Mouse (Mus musculus) intestine, embryonic 14.5 days (tissue): Measurements from ENCODE around the gene Ppp1r18. TPM values are rescaled to one million over a fixed set of nuclear protein-coding genes. Genes with fewer than 3 reads are reported as not detected.

Source experiments
- ATAC-seq: fragments of 200-750 bp; cut with Nextera tagmentation; replicated peaks from 2 replicates; pipeline ENCODE4 v1.8.0; 2017; ENCODE audit warnings: low read depth, moderate number of reproducible peaks, moderate TSS enrichment, moderate library complexity; ENCODE audit not compliant: low FRiP score, low TSS enrichment
- DNase-seq: peaks from one replicate; pipeline ENCODE4 v3.0.0-alpha.2; 2018; ENCODE audit warnings: low spot score
- H3K27ac ChIP-seq: fragments of 300-500 bp; sonication (generic); 2 replicates; pipeline ENCODE4 v1.5.1; 2014; ENCODE audit warnings: low read depth, mild to moderate bottlenecking, control low read depth
- H3K27me3 ChIP-seq: fragments of 300-500 bp; sonication (generic); replicated peaks from 2 replicates; pipeline ENCODE4 v1.6.1; 2014; ENCODE audit warnings: low read length, control low read depth; ENCODE audit not compliant: control insufficient read depth, insufficient read depth
- H3K36me3 ChIP-seq: fragments of 300-500 bp; sonication (generic); 2 replicates; pipeline ENCODE4 v1.6.1; 2014; ENCODE audit warnings: low read length, control low read depth; ENCODE audit not compliant: control insufficient read depth, insufficient read depth
- H3K4me1 ChIP-seq: fragments of 300-500 bp; sonication (generic); replicated peaks from 2 replicates; pipeline ENCODE4 v1.6.1; 2014; ENCODE audit warnings: low read length, control low read depth, mixed read lengths; ENCODE audit not compliant: control insufficient read depth, insufficient read depth
- H3K4me2 ChIP-seq: fragments of 300-500 bp; sonication (generic); 2 replicates; pipeline ENCODE4 v1.6.1; 2014; ENCODE audit warnings: low read length
- H3K4me3 ChIP-seq: fragments of 300-500 bp; sonication (generic); 2 replicates; pipeline ENCODE4 v1.5.1; 2014; ENCODE audit warnings: low read depth, low read length, control low read depth, mixed read lengths
- H3K9ac ChIP-seq: fragments of 300-500 bp; sonication (generic); 2 replicates; pipeline ENCODE4 v1.6.1; 2014; ENCODE audit warnings: mild to moderate bottlenecking, low read length
- H3K9me3 ChIP-seq: fragments of 300-500 bp; sonication (generic); 2 replicates; pipeline ENCODE4 v1.6.1; 2016; ENCODE audit warnings: low read length, control low read depth; ENCODE audit not compliant: control insufficient read depth
- WGBS: fragments of 180-500 bp; shearing (Covaris S2); extraction: QIAGEN DNeasy Blood & Tissue Kit; methylation state at CpG from one replicate; pipeline ENCODE4 v1.1.7; 2014; 5-methylcytosine and 5-hydroxymethylcytosine counted together
- polyA plus RNA-seq: library from polyadenylated mRNA; unstranded; fragments of >200 nt; fragmentation: Nextera tagmentation; extraction: Ambion mirVana; gene quantifications from 2 replicates; pipeline ENCODE4 v1.2.1, GENCODE M21; 2014

Ppp1r18 gene
- polyA plus RNA-seq, 1 experiment from 2014 or later, result 23.2 TPM

DNA sequence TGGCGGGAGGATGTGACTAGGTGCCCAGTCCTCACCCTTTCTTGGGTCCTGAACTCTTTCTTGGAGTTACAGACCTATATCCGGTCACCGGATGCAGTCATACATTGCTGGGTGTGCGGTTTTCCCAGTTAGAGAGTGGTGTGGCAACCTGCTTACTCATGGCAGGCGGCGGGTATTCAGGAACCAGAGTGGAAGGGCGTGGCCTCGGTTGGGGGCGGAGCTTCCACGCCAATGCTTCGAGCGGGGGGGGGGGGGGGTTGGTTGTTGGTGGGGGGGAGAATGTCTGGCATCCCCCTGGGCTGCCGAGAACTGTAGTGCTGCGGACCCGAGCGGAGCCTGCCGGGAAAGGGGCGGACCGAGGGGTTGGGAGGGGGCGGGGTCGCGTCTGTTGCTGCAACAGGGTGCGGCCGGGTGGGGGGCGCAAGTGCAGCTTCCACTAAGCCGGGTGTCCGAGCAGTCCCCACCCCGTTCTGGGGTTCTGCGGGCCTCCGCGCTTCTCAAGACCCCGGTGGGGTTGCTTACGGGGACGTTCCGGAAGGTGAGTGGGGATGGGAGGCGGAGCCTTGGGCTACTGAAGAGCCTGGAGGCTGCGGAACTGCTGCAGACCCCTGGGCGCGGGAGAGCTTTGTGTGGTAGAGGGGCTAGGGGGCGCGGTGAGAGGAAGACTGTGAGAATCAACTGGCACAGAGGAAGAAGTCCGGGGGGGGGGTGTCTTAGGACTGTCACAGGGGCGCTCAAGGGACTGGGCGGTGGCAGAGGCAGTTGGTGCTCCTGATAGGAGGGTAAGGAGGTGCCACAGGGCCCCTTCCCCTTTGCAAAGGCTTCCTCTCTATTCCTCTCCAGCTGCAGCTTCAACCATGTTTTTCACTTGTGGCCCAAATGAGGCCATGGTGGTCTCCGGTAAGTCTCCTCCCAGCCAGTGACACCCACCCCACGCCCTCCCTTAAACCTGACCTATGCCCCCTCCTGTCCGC, 42.1 kb upstream of the Ppp1r18 start, which contains the start of gene Flot1:
Flot1 (plus strand) TSS at position 267 of the 974 bp plus-strand sequence.
- Histone ChIP-seq H3K9ac (peak within 1 kb of the TSS; percentile 73), H3K27me3 (no peaks in the 10 kb centered on the region), H3K4me3 (peak within 1 kb of the TSS; percentile 65), H3K36me3 (peaks cover 32% of the 10 kb centered on the region), H3K4me1 (peaks cover 11% of the 10 kb centered on the region; the same call in 1 of the 2 replicates), H3K4me2 (peak within 1 kb of the TSS; percentile 98), H3K9me3 (no peaks in the 10 kb centered on the region), H3K27ac (peak within 1 kb of the TSS; percentile 70)
- under 1% methylated on average over 45 of the region's 47 CpGs for WGBS
- DNase-seq, result peak; percentile 94
- peak; percentile 86 for ATAC-seq

DNA sequence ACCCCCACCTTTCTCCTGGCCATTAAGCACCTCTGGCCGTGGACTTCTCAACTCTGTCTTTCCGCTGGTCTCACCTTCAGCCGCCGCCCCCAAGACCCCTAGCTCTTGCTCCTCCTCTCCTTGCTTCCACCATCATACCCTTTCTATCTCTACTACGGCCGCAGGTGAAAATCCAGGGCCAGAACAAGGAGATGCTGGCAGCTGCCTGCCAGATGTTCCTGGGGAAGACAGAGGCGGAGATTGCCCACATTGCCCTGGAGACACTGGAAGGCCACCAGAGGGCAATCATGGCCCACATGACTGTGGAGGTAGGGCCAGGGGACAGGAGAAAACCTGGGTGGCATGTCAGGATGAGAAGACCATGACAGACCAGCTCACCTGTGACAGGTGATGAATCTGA, 41.0 kb upstream of the Ppp1r18 start:
- WGBS, result 66% methylated on average over 7 of the region's 7 CpGs
- Histone ChIP-seq H3K36me3 (peaks cover 41% of the 10 kb centered on the region), H3K27ac (no peak overlapping the region), H3K4me1 (peaks cover 11% of the 10 kb centered on the region; the same call in 1 of the 2 replicates), H3K9me3 (no peaks in the 10 kb centered on the region), H3K4me2 (no peak overlapping the region), H3K4me3 (no peak overlapping the region), H3K27me3 (no peaks in the 10 kb centered on the region), H3K9ac (no peak overlapping the region)
- no peak for DNase-seq
- no peak for ATAC-seq

DNA sequence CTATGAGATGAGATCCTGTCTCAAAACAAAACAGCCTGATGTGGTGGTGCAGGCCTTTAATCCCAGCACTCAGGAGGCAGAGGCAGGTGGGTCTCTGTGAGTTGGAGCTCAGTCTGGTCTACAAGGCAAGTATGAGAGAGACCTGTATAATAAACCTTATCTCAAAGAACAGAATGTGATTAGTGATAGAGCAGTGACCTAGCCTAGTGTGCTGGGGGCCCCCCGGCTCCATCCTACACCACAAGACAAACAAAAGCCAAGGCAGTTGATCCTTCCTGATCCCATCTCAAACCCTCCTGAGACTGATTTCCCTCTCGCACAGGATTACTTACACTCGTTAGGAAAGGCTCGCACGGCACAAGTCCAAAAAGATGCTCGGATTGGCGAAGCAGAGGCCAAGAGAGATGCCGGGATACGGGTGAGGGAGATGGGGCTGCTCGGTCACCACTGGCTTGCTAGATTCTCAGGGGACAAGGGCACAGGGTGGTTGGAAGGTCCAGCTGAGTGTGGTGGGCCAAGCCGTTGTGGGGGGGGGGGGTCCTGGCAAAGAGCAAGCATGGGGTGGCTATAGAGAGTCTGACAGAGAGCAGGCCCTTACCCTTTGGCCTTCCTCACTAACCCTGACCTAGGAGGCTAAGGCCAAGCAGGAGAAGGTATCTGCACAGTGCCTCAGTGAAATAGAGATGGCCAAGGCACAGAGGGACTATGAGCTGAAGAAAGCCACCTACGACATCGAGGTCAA, 40.1 kb upstream of the Ppp1r18 start:
- no peak overlapping the region for H3K9ac ChIP-seq
- ATAC-seq, result no peak
- WGBS, result 86% methylated on average over 13 of the region's 13 CpGs
- no peak overlapping the region for H3K4me3 ChIP-seq
- no peak overlapping the region for H3K4me2 ChIP-seq
- H3K9me3 ChIP-seq, result no peaks in the 10 kb centered on the region
- H3K36me3 ChIP-seq, result peaks cover 41% of the 10 kb centered on the region
- DNase-seq, result no peak
- peaks cover 13% of the 10 kb centered on the region for H3K4me1 ChIP-seq
- no peaks in the 10 kb centered on the region for H3K27me3 ChIP-seq
- no peak overlapping the region for H3K27ac ChIP-seq

DNA sequence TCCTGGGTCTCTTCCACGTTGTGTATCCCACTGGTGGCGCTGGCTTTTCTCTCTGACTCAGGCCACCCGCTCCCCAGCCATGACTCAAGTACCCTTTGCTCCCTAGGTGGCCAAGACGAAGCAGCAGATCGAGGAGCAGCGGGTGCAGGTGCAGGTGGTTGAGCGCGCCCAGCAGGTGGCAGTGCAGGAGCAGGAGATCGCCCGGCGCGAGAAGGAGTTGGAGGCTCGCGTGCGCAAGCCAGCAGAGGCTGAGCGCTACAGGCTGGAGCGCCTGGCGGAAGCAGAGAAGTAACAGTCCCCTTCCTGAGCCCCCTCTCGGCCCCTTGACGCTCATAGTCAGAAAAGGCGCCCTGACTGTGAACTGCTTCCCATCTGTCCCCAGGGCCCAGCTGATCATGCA, 35.7 kb upstream of the Ppp1r18 start:
- Histone ChIP-seq H3K27me3 (no peaks in the 10 kb centered on the region), H3K36me3 (peaks cover 66% of the 10 kb centered on the region), H3K27ac (peak overlapping the region; percentile 5; the same call in 1 of the 2 replicates), H3K9me3 (no peaks in the 10 kb centered on the region), H3K4me1 (peaks cover 16% of the 10 kb centered on the region), H3K4me3 (no peak overlapping the region), H3K9ac (no peak overlapping the region), H3K4me2 (peak overlapping the region; percentile 23; the same call in 1 of the 2 replicates)
- DNase-seq (peak; percentile 89), ATAC-seq (peak; percentile 73)
- WGBS, result under 1% methylated on average over 21 of the region's 21 CpGs

DNA sequence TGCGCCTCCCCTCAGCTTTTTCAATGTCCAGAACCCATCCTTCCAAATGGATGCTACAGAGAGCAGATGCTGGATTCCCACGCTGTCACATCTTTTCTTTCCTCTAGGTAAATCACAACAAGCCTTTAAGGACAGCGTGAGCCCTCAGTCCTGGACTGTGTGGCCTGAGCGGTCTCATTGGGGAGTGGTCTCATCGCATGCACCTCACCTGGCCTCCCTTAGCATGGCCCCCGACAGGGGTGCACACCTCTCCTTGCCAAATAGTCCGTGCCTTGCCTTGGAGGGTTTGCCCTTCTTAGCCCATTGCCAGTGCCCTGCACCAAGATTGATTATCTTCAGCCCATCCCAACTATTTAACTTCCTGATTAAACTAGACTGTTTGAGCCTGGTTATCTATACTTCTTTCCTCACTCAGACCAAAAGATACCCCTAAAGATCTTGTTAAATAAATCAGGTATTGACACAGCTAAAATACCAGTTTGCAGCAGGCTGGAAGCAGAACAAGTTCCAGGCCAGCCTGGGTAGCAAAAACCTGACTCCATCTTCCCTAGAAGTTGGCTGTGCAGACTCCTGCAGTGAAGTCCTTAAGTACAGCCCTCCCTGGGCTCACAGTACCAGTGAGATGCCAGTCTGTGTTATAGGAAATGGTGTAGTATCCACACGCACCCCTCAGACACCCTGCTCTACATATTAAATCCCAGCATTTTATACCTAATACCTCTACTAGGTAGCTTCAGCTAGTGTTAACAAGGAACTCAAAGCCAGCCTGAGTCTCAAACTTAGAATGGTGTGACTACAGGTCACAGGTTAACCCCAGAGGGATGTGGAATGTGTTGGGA, 32.8 kb upstream of the Ppp1r18 start:
- peaks cover 60% of the 10 kb centered on the region for H3K36me3 ChIP-seq
- no peak for DNase-seq
- peaks cover 29% of the 10 kb centered on the region for H3K4me1 ChIP-seq
- H3K9me3 ChIP-seq, result no peaks in the 10 kb centered on the region
- ATAC-seq, result no peak
- H3K27me3 ChIP-seq, result no peaks in the 10 kb centered on the region
- no peak overlapping the region for H3K27ac ChIP-seq
- H3K9ac ChIP-seq, result no peak overlapping the region
- WGBS, result 61% methylated on average over 8 of the region's 8 CpGs
- no peak overlapping the region for H3K4me2 ChIP-seq
- H3K4me3 ChIP-seq, result no peak overlapping the region

DNA sequence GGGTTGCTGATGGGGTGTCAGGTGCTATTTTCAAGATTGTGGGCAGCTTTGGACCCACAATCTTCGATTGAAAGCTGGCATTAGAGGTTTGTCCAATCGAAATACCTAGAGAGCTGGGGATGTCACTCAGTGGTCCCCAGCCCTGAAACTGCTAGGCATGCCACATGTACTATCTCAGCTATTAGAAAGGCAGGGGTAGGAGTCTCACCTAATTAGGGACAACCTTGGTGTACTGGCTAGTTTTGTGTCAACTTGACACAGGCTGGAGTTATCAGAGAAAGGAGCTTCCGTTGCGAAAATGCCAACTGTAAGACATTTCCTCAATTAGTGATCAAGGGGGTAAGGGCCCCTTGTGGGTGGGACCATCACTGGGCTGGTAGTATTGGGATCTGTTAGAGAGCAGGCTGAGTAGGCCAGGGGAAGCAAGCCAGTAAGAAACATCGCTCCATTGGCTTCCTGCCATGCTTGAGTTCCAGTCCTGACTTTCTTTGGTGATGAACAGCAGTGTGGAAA, 32.1 kb upstream of the Ppp1r18 start:
- DNase-seq, result no peak
- Histone ChIP-seq H3K4me2 (no peak overlapping the region), H3K4me1 (peaks cover 29% of the 10 kb centered on the region), H3K9ac (no peak overlapping the region), H3K4me3 (no peak overlapping the region), H3K36me3 (peaks cover 54% of the 10 kb centered on the region), H3K27ac (no peak overlapping the region), H3K27me3 (no peaks in the 10 kb centered on the region), H3K9me3 (no peaks in the 10 kb centered on the region)
- 29% methylated on average over 5 of the region's 5 CpGs for WGBS
- no peak for ATAC-seq

DNA sequence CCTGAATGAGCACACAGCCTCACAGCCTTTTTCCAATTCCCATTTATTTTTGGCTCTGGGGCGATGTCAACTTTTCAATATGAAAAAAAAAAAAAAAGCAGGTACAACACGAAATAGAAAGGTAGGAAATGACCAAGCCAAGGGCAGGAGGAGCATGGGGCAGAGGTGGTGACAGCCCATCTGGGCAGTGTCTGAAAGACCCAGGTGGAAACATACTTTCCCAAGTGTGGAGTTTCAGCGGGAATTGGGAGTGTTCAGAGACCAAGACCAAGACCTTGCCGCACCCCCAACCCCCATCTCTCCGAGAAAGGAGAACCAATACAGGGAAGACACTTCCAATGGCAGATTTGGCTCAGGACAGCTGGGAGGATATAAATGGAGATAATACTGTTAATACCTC, 31.5 kb upstream of the Ppp1r18 start:
- no peak overlapping the region for H3K4me3 ChIP-seq

More for the DNA sequence above, 31.5 kb upstream of the Ppp1r18 start:
- WGBS, result 55% methylated on average over 5 of the region's 5 CpGs
- Histone ChIP-seq H3K4me1 (peaks cover 29% of the 10 kb centered on the region), H3K27ac (no peak overlapping the region), H3K9me3 (no peaks in the 10 kb centered on the region), H3K27me3 (no peaks in the 10 kb centered on the region), H3K4me2 (no peak overlapping the region), H3K36me3 (peaks cover 49% of the 10 kb centered on the region), H3K9ac (0 out of 2 replicates have a peak overlapping the region, but pooled peaks have one; percentile 8)
- no peak for ATAC-seq
- no peak for DNase-seq
